In genomic region chr13:15848017-15848416, GRCm38 (mm10) we compare ENCODE assay signal across 18 mouse cellular contexts.
DNase-seq lines count a peak whose midpoint lies in the region; ATAC-seq and TF ChIP-seq lines count a peak whose summit lies in the region.
"Had no signal": no experiment of that assay in that cellular context is flagged by ENCODE, and none has a peak within 500 bp of the region (broad histone marks: within the 10 kb centered on the region; RNA-seq: fewer than 3 reads in every experiment).

No protein-coding gene starts in this region.

- no peaks in the 10 kb centered on the region for H3K27me3 ChIP-seq in forebrain, postnatal 0 days (ENCODE audit: insufficient read depth, low read length)
- H3K27me3 ChIP-seq: embryonic facial prominence, embryonic 12.5 days; forebrain, embryonic 13.5 days; forebrain, embryonic 15.5 days had no signal

- no peak for TF ChIP-seq CTCF in forebrain, postnatal 0 days (IDR thresholded peaks at IDR 0.05; ENCODE audit: low read depth)

- H3K4me3 ChIP-seq in forebrain, postnatal 0 days (ENCODE audit: low read depth, low read length): no peak overlapping the region
- H3K4me3 ChIP-seq: embryonic facial prominence, embryonic 10.5 days; embryonic facial prominence, embryonic 12.5 days; forebrain, embryonic 13.5 days; forebrain, embryonic 15.5 days had no signal

- no peak overlapping the region for H3K4me2 ChIP-seq in forebrain, postnatal 0 days (ENCODE audit: low read depth)
- H3K4me2 ChIP-seq: embryonic facial prominence, embryonic 12.5 days; forebrain, embryonic 13.5 days; forebrain, embryonic 15.5 days had no signal

- peak; percentile 64 for ATAC-seq in granulocyte monocyte progenitor cell, adult 5-6 weeks (replicated peaks; ENCODE audit: poor library complexity, severe bottlenecking)
- ATAC-seq in megakaryocyte, adult 5-6 weeks (ENCODE audit: poor library complexity, severe bottlenecking): peak; percentile 64
- ATAC-seq in monocyte, adult 5-6 weeks (replicated peaks; ENCODE audit: insufficient number of reproducible peaks, low FRiP score, low TSS enrichment, poor library complexity, severe bottlenecking): peak; percentile 64
- ATAC-seq in forebrain, postnatal 0 days: no peak
- ATAC-seq: forebrain, embryonic 13.5 days; forebrain, embryonic 15.5 days had no signal

- H3K9me3 ChIP-seq in forebrain, postnatal 0 days (ENCODE audit: low read length): no peaks in the 10 kb centered on the region
- H3K9me3 ChIP-seq: embryonic facial prominence, embryonic 10.5 days; embryonic facial prominence, embryonic 12.5 days; forebrain, embryonic 13.5 days; forebrain, embryonic 15.5 days had no signal

- H3K9ac ChIP-seq in forebrain, postnatal 0 days: no peak overlapping the region
- H3K9ac ChIP-seq: embryonic facial prominence, embryonic 12.5 days; forebrain, embryonic 13.5 days; forebrain, embryonic 15.5 days had no signal

- intact Hi-C loops in left cerebral cortex, postnatal 4 days (cut with DNase I): no loop called here

- whole genome bisulfite sequencing in forebrain, postnatal 0 days: 87% methylated on average over 5 of the region's 5 CpGs

- H3K36me3 ChIP-seq in forebrain, postnatal 0 days (ENCODE audit: insufficient read depth): no peaks in the 10 kb centered on the region
- H3K36me3 ChIP-seq: embryonic facial prominence, embryonic 10.5 days; embryonic facial prominence, embryonic 12.5 days; forebrain, embryonic 15.5 days had no signal

- DNase-seq in left cerebral cortex, postnatal 4 days: no peak
- DNase-seq in forebrain, postnatal 0 days: no peak
- no peak for DNase-seq in testis, postnatal 10 days (ENCODE audit: low spot score)
- DNase-seq: adrenal gland, adult 2 months; adrenal gland, postnatal 10 days; adrenal gland, postnatal 25 days; cerebellum, adult 11 months; cerebellum, adult 18-20 months; cerebellum, adult 8-10 months; cerebellum, adult 9-11 months; cerebellum, postnatal 14 days had no signal

- H3K27ac ChIP-seq in forebrain, postnatal 0 days (ENCODE audit: low read depth, low read length): no peak overlapping the region
- H3K27ac ChIP-seq: embryonic facial prominence, embryonic 10.5 days; embryonic facial prominence, embryonic 12.5 days; forebrain, embryonic 13.5 days; forebrain, embryonic 15.5 days had no signal

- no peaks in the 10 kb centered on the region for H3K4me1 ChIP-seq in forebrain, postnatal 0 days (ENCODE audit: insufficient read depth)
- H3K4me1 ChIP-seq: embryonic facial prominence, embryonic 10.5 days; embryonic facial prominence, embryonic 12.5 days; forebrain, embryonic 13.5 days; forebrain, embryonic 15.5 days had no signal
